Mouse (Mus musculus): ENCODE measurements around the gene Rgs3.

The Rgs3 gene

GRCm38 (mm10) chr4:62606905-62607304 is 47.3 kb downstream of the Rgs3 start:
- no peak for DNase-seq

- no peak for DNase-seq
Observed at GRCm38 (mm10) chr4:62607345-62607744, 47.7 kb downstream of the Rgs3 start.

GRCm38 (mm10) chr4:62607805-62608204 is 48.2 kb downstream of the Rgs3 start:
- DNase-seq = no peak

GRCm38 (mm10) chr4:62609333-62609732 is 49.7 kb downstream of the Rgs3 start:
- no peak for DNase-seq

GRCm38 (mm10) chr4:62610142-62610675 is 50.6 kb downstream of the Rgs3 start:
- DNase-seq = no peak

- DNase-seq = peak; percentile 62
Observed at GRCm38 (mm10) chr4:62612601-62613501, 53.2 kb downstream of the Rgs3 start.

- peak; percentile 72 for DNase-seq
Observed at GRCm38 (mm10) chr4:62613646-62614365, 54.2 kb downstream of the Rgs3 start.

GRCm38 (mm10) chr4:62617856-62618440 is 58.3 kb downstream of the Rgs3 start:
- DNase-seq = no peak

- peak; percentile 72 for DNase-seq
Observed at GRCm38 (mm10) chr4:62619232-62619964, 59.8 kb downstream of the Rgs3 start.

GRCm38 (mm10) chr4:62619965-62620244 is 60.3 kb downstream of the Rgs3 start:
- DNase-seq = no peak

GRCm38 (mm10) chr4:62621151-62621550 is 61.5 kb downstream of the Rgs3 start:
- DNase-seq = no peak

GRCm38 (mm10) chr4:62621880-62622675 is 62.4 kb downstream of the Rgs3 start:
- no peak for DNase-seq

- DNase-seq = no peak
Observed at GRCm38 (mm10) chr4:62623251-62624015, 63.8 kb downstream of the Rgs3 start.

- no peak for DNase-seq
Observed at GRCm38 (mm10) chr4:62624679-62625450, 65.2 kb downstream of the Rgs3 start.

- no peak for DNase-seq
Observed at GRCm38 (mm10) chr4:62625451-62626061, 65.9 kb downstream of the Rgs3 start.

- no peak for DNase-seq
Observed at GRCm38 (mm10) chr4:62626228-62627026, 66.8 kb downstream of the Rgs3 start.

GRCm38 (mm10) chr4:62627331-62627730 is 67.7 kb downstream of the Rgs3 start:
- DNase-seq = no peak

- no peak for DNase-seq
Observed at GRCm38 (mm10) chr4:62628547-62628946, 68.9 kb downstream of the Rgs3 start.

GRCm38 (mm10) chr4:62629461-62629860 is 69.8 kb downstream of the Rgs3 start:
- DNase-seq = no peak
